In genomic region chr7:80638460-80638859, GRCm38 (mm10) we compare ENCODE assay signal across 23 mouse cellular contexts. TPM values are rescaled to one million over a fixed set of nuclear protein-coding genes. Genes with fewer than 3 reads are reported as not detected.
DNase-seq lines count a peak whose midpoint lies in the region; ATAC-seq and TF ChIP-seq lines count a peak whose summit lies in the region.
"Had no signal": no experiment of that assay in that cellular context is flagged by ENCODE, and none has a peak within 500 bp of the region (broad histone marks: within the 10 kb centered on the region; RNA-seq: fewer than 3 reads in every experiment).

No protein-coding gene starts in this region.

- 60% methylated on average over 10 of the region's 10 CpGs for WGBS in liver, postnatal 0 days (ENCODE audit: insufficient replicate concordance)
- WGBS in liver, embryonic 12.5 days (ENCODE audit: insufficient replicate concordance) = 74% methylated on average over 10 of the region's 10 CpGs
- 48% methylated on average over 10 of the region's 10 CpGs for WGBS in olfactory bulb, adult 2 months

- H3K27ac ChIP-seq in gastrocnemius, adult 2 months = peak overlapping the region; percentile 84
- 0 out of 2 replicates have a peak overlapping the region, but pooled peaks have one; percentile 24 for H3K27ac ChIP-seq in liver, postnatal 0 days (ENCODE audit: low read depth)
- no peak overlapping the region for H3K27ac ChIP-seq in liver, embryonic 12.5 days
- H3K27ac ChIP-seq in olfactory bulb, adult 2 months (ENCODE audit: insufficient read depth, low read depth, low read length) = peak overlapping the region; percentile 64; the same call in 1 of the 2 replicates
- H3K27ac ChIP-seq: embryonic facial prominence, embryonic 13.5 days; forebrain, embryonic 13.5 days; hindbrain, embryonic 10.5 days; intestine, embryonic 15.5 days; left cerebral cortex, adult 2 months; midbrain, embryonic 12.5 days; stomach, postnatal 0 days had no signal

- H3K36me3 ChIP-seq in liver, postnatal 0 days (replicated peaks; ENCODE audit: insufficient read depth, low read length) = no peaks in the 10 kb centered on the region
- H3K36me3 ChIP-seq in liver, embryonic 12.5 days = no peaks in the 10 kb centered on the region
- H3K36me3 ChIP-seq: embryonic facial prominence, embryonic 13.5 days; hindbrain, embryonic 10.5 days; intestine, embryonic 15.5 days; midbrain, embryonic 12.5 days had no signal

- H3K4me3 ChIP-seq in gastrocnemius, adult 2 months = no peak overlapping the region
- H3K4me3 ChIP-seq in liver, postnatal 0 days (ENCODE audit: low read depth, low read length) = no peak overlapping the region
- H3K4me3 ChIP-seq in liver, embryonic 12.5 days = no peak overlapping the region
- no peak overlapping the region for H3K4me3 ChIP-seq in olfactory bulb, adult 2 months (ENCODE audit: insufficient read depth, low read depth, low read length)
- H3K4me3 ChIP-seq: embryonic facial prominence, embryonic 13.5 days; erythroblast, embryonic 14.5 days; forebrain, embryonic 13.5 days; hindbrain, embryonic 10.5 days; intestine, embryonic 15.5 days; left cerebral cortex, adult 2 months; midbrain, embryonic 12.5 days had no signal

- TF ChIP-seq POLR2A in olfactory bulb, adult 2 months (IDR thresholded peaks at IDR 0.05; ENCODE audit: insufficient read depth, low read depth, low read length) = no peak

- H3K4me1 ChIP-seq in liver, postnatal 0 days (ENCODE audit: insufficient read depth) = peaks cover 55% of the 10 kb centered on the region
- H3K4me1 ChIP-seq in liver, embryonic 12.5 days = peaks cover 78% of the 10 kb centered on the region
- peaks cover 59% of the 10 kb centered on the region for H3K4me1 ChIP-seq in olfactory bulb, adult 2 months (ENCODE audit: control insufficient read depth, insufficient read depth, low read length)

- TF ChIP-seq EP300 in liver, postnatal 0 days (IDR thresholded peaks at IDR 0.05; ENCODE audit: low read depth) = no peak

- no peak for TF ChIP-seq CTCF in gastrocnemius, adult 2 months (IDR thresholded peaks at IDR 0.05)
- no peak for TF ChIP-seq CTCF in liver, postnatal 0 days (IDR thresholded peaks at IDR 0.05; ENCODE audit: low read depth)
- TF ChIP-seq CTCF in olfactory bulb, adult 2 months (IDR thresholded peaks at IDR 0.05; ENCODE audit: insufficient read depth, low read depth, low read length) = no peak

- ATAC-seq in liver, postnatal 0 days = no peak
- no peak for ATAC-seq in liver, embryonic 12.5 days
- ATAC-seq: forebrain, embryonic 13.5 days; hindbrain, embryonic 16.5 days; intestine, embryonic 15.5 days had no signal

- H3K4me2 ChIP-seq in liver, postnatal 0 days (ENCODE audit: low read depth, low read length) = no peak overlapping the region
- H3K4me2 ChIP-seq in liver, embryonic 12.5 days = no peak overlapping the region
- H3K4me2 ChIP-seq: embryonic facial prominence, embryonic 13.5 days; forebrain, embryonic 13.5 days; heart, embryonic 11.5 days; intestine, embryonic 15.5 days; midbrain, embryonic 12.5 days had no signal

- no peak for DNase-seq in gastrocnemius, adult 2 months
- DNase-seq in gastrocnemius, postnatal 25 days = no peak
- no peak for DNase-seq in liver, postnatal 0 days
- peak; percentile 31 for DNase-seq in T-cell, adult 2 months (ENCODE audit: low spot score)
- no peak for DNase-seq in embryo, embryonic 10 days (ENCODE audit: low spot score)
- DNase-seq: adrenal gland, postnatal 10 days; cerebellum, postnatal 14 days; kidney, postnatal 4 days; lung, postnatal 10 days; right cerebral cortex, postnatal 14 days; spleen, adult 18-20 months had no signal

- intact Hi-C loops in gastrocnemius, adult 2 months (cut with DNase I) = loop anchor here (5.0 kb wide), 1 partner anchor 49 kb away; the partner anchor contains the start of gene Crtc3

- no peak overlapping the region for H3K9ac ChIP-seq in liver, postnatal 0 days (replicated peaks)
- H3K9ac ChIP-seq in liver, embryonic 12.5 days = no peak overlapping the region
- H3K9ac ChIP-seq: embryonic facial prominence, embryonic 13.5 days; forebrain, embryonic 13.5 days; intestine, embryonic 15.5 days; midbrain, embryonic 12.5 days had no signal

- H3K27me3 ChIP-seq in liver, postnatal 0 days (ENCODE audit: insufficient read depth, low read length) = no peaks in the 10 kb centered on the region
- no peaks in the 10 kb centered on the region for H3K27me3 ChIP-seq in liver, embryonic 12.5 days (replicated peaks)
- H3K27me3 ChIP-seq: embryonic facial prominence, embryonic 13.5 days; forebrain, embryonic 13.5 days; intestine, embryonic 15.5 days; midbrain, embryonic 12.5 days had no signal

- H3K9me3 ChIP-seq in liver, postnatal 0 days (ENCODE audit: low read length) = no peaks in the 10 kb centered on the region
- H3K9me3 ChIP-seq in liver, embryonic 12.5 days (replicated peaks) = no peaks in the 10 kb centered on the region
- H3K9me3 ChIP-seq: embryonic facial prominence, embryonic 13.5 days; forebrain, embryonic 13.5 days; hindbrain, embryonic 10.5 days; intestine, embryonic 15.5 days; midbrain, embryonic 12.5 days had no signal

RNA-seq across cellular contexts. Expression of gene Crtc3, which starts 50.2 kb away (rescaled TPM):
- 10 to 100 TPM; 12.0 to 13.1 TPM for total RNA-seq in gastrocnemius, adult 2 months (2021)
- total RNA-seq in gastrocnemius, postnatal 25 days (2021) = 10 to 100 TPM; 10.4 to 10.5 TPM
- polyA plus RNA-seq in liver, postnatal 0 days (2015; fragmentation: Nextera tagmentation; extraction: Ambion mirVana) = 4.1 and 5.4 TPM in 2 replicates
- 7.0 and 7.1 TPM in 2 replicates for polyA plus RNA-seq in liver, embryonic 12.5 days (2016; fragmentation: Nextera tagmentation; extraction: Ambion mirVana)
- polyA plus RNA-seq in olfactory bulb, adult 2 months (2012; ENCODE audit: insufficient read depth, insufficient read length, low replicate concordance, missing spikeins) = not detected in 2 replicates
